Mouse (Mus musculus): Measurements from ENCODE around the gene Fam122a.

Fam122a gene

DNA sequence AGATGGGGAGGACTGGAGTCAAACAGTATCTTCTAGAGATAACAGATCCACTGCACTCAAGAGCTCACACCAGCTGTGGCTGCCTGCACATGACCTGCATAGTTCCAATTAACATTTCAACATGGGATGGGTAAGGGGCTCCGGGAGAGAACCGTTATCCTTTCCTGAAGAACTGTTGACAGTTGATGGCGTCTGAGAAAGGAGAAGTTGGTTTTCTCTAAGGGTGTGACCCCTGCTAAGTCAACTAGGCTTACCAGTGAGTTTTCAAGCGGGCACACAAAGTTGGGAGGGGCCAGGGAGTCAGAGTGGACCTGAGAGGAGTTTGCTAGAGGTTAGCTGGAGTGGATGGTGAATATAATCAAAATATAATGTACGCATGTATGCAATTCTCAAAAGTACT, 13.1 kb upstream of the Fam122a start:
- DNase-seq (ENCODE audit: low spot score): no peak

DNA sequence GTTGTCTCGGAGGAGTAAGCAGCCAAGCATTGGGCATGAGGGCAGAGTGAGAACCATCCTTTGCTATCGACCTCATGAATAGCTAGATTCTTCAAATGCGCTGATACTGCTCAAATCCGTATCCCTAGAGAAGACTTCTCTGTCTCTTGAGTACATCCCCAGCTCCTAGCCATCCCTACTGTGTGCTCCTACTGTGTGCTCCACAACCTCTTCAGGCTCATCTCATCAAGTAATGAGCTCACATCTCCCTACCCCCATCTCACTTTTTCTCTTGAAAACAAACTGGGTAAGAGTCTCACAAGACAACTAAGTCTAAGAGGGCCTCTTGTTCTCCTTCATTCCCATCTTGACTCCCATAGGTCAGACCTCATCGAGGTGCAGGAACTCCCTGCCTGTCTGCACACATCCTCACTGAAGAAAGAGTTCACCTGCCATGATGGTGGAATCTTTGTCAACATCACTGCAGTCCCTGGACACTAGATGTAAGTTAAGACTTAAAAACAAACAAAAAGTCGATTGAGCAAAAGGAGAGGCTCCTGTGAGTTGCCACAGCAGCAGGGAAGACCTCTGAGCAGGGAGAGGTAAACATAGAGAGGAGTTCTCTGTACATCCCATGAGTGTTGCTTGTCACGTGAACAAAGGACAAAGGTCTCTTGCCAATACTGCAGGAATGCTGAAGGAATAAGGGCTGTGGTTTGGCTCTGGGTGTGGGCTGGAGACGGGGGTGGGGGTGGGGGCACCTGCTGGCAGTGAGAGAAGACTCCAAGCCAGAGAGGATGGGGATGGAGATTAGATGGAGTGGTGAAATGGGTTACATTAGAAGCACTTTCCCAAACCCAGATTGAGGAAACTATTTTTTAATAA, 9.5 kb upstream of the Fam122a start:
- no peak for DNase-seq (ENCODE audit: low spot score)

DNA sequence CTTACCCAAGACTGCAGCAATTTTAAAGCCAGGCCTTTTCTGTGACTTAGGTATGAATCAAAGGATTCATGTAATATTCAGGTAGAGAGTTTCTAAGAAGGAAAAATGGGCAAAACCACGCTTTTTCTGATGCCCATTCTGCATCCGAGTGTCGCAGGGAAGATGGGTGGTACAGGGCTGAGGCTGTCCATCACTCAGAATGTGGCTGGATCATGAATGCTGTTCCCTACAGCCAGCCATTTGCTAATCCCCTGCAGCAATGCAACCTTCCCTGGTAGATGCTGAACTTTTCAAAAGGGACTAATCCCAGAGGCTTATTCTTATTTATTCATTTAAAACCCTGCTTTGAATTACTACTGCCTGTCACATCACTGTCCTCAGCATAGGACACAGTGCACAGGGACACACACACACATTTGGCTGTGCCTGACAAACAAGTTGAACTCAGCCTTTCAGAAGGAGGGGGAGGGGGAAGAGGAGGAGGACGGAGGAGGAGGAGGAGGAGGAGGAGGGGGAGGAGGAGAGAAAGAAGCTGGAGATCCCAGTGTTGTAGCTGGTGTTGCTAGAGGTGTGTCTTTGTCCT, 7.5 kb upstream of the Fam122a start:
- DNase-seq (ENCODE audit: low spot score): no peak

DNA sequence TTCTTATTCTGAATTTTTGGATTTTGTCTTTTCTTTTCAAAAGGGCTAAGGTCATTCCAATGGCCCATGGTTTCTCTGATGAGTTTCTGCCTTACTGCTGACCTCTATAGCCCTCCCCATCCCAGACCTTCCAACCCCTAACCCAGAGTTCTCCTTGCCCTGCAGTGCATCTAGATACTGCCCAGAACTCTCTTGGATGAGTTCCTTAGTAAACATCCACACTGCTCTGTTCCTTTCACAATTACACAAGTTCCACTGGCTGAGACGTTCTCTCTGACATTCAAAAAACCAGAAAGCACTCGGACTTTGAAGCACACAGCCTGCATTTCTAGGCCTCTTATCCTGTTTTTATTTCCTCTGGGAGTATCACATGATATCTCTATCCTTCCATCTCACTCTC, 3.8 kb upstream of the Fam122a start:
- no peak for DNase-seq (ENCODE audit: low spot score)

DNA sequence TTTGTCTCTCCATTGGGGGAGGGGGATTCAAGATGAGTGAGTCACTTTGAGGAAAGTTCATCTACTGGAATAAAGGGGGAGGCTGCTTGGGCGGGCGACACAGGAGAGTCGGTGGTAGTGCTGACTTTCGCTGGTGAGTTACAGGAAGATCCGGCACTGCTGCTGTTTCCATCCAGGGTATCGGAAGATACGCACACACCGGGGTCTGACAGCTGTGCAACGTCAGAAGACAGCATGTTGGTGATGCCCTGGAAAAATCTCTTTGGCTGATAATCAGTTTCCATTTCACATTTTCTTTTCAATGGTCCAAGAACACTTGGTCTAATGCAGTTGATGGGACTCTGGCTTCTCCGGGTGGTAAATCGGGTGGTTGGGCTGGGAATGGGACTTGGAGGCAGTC, 695 bp downstream of the Fam122a start:
- no peak for DNase-seq (ENCODE audit: low spot score)

DNA sequence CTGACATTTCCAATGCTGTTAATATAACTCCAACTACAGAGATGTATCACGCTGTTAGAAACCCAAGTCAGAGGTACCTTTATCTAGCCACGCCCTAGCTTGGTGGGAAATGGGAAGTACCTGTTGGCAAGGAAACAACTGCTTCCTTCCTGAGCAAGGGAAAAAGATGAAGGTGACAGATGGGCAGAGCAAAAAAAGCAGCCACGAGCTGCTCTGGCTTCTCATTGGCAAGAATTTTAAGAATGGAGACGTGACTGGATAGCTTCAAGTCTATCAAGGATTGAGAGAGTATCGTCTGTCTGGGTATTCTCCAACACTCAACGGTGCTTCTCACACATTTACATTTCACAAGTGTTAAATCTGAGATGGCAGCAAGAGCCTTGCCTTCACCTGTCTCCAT, 1.9 kb downstream of the Fam122a start:
- no peak for DNase-seq (ENCODE audit: low spot score)

DNA sequence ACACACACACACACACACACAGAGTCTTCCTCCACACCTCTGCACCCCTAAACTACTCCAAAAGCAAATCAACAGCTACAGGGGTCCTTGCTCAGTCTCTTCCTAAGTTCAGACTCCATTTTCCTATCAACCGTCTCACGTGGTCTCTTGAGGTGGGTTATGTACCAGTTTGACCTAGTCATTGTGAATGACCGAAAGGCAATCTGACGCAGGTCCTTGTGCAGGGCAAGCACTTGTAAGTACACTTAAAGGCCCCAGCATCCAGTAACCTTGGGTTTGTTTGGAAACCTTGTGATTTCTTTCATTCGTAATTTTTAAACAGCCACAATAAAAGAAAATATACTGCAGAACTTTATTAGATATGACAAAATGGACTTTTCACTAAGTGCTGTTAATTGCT, 4.6 kb downstream of the Fam122a start:
- DNase-seq (ENCODE audit: low spot score): no peak

DNA sequence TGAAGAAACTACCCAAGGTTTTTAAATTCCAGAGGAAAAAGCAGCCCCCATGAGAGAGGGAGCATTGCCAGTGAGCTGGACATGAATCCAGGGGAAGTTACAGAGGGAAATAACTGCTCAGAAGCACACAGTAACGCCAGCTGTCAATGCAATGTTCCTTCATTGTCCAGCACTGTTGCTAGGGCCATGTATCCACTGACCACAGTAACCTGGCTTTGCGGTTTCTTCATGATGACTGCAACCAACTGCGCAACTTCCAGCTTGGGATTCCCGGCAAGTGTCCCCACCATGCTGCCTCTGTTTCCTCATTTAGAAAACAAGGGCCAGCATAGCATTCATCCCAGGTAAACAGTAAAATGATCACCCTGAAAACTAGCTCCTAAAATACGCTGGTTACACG, 5.6 kb downstream of the Fam122a start:
- DNase-seq (ENCODE audit: low spot score): no peak

DNA sequence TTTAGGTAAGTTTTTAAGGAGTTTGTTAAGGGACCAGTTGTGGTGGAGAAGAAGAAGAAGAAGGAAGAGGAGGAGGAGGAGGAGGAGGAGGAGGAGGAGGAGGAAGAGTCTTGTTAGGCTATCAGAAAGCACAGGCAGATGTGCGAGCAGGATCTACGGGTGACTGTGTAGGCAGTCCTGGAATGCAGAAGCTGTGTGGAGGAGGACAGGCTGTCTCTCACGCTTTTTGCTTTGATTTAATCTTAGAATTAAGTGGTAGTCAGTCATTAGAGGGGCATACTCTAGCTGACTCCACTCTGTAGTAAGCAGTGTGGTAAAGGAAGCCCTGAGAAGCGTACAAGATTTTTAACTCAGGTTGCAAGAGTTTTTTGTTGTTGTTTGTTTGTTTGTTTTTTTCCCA, 7.9 kb downstream of the Fam122a start:
- no peak for DNase-seq (ENCODE audit: low spot score)

DNA sequence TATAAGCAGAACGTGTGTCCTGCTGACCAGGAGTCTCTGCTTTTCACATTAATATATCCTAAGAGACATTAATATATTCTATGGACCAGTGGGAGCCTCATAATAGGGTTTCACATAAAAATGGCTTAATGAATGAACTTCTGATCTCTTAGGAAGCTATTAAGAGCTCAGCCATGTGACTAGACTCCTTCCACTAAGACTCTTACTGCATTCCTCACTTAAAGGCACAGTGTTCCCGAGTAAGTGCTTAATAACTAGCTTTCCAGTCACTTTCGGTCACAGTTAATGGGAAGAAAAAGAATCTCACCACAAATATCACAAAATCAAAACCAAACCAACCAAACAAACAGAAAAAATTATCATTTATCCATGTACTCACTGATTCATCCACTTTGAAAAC, 8.5 kb downstream of the Fam122a start:
- DNase-seq (ENCODE audit: low spot score): no peak

DNA sequence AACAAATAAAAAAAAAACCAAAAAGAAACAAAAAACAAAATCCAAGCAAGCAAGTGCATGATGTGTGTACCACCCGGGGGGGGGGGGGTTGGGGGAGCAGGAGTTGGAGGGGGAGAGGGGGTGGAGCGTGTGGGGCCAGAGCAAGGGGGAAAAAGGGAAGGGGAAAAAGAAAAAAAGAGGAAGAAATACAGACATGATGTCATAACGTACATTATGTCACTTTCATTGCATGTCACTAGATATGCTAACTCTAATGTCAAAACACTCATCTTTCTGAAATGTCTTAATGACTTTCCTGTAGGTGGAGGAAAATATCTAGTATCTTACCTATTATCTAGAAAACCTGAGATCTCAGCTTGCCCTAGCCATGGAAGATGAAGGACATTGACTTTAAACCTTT, 14.1 kb downstream of the Fam122a start:
- DNase-seq (ENCODE audit: low spot score): no peak

DNA sequence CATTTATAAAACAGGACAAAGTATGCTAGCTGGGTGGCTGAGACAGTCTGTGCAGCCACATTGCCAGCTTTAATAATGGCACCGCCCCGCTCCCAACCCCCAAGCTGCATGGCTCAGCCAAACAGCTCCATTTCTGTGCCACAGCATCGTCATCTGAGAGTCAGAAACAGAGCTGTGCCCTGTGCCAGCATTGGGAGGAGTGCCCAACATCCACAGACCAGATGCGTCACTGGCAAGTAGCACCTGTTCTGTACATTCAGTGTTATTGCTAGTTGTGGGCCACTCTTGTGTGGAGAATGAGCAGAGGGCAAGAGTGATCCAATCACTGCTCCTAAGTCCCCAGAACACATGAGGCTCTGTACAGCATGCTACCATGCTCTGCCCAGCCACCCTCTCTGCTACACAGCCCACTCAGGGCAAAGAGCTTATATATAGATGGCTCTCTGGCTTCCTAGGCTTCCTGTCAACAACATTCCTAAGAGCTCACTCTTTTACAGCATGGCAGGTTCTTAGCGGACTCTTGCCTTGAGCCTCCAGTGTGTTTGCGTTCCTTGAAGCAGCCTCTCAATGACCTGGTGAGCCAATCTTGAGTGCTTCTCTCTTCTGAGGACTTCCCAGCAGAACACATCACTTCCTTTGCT, 20.4 kb downstream of the Fam122a start:
- DNase-seq (ENCODE audit: low spot score): no peak

DNA sequence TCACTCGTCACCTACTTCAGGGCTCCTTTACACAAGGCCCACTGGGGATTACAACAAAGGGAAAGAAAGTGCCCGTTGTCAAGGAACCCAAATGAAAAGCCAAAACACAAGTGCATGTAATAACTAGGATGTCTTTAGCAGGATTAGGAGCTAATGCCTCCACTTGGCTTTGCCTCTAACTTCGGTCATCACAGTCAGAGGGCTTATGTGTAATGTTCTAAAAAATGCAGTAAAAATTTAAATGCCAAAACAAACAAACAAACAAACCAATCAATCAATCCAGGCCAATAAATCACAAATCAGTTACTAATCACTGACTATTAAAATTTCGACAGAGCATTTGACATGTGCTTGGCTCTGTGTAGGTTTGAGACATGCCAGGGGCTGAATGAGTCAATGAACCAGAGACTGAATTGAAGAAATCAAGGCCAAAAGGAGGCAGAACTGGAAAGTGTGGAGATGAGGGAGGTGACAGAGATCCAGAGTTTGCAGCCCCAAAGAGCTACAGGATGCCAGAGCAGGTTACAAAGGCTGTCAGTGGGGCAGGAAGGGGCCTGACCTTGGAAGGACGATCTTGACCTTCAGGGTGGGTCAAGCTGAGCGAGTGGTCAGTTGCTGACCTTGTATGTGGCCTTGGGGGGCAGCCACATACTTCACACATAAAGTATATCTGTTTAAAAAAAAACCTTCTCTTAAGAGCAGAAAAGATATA, 21.8 kb downstream of the Fam122a start:
- no peak for DNase-seq (ENCODE audit: low spot score)

DNA sequence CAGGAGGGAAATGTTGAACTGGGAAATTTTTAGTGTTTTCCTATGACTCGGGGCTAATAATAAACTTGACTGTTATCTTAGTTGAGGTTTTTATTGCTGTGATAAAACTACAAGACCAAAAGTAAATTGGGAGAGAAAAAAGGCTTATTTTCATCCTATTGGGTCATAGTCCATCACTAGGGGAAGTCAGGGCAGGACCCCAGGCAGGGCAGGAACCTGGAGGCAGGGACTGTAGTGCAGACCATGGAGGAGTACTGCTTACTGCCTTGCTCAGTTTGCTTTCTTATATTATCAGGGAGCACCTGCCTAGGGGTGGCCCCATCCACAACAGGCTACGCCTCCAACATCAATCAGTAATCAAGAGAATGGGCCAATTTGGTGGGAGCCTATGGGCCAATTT, 22.7 kb downstream of the Fam122a start:
- DNase-seq (ENCODE audit: low spot score): no peak

DNA sequence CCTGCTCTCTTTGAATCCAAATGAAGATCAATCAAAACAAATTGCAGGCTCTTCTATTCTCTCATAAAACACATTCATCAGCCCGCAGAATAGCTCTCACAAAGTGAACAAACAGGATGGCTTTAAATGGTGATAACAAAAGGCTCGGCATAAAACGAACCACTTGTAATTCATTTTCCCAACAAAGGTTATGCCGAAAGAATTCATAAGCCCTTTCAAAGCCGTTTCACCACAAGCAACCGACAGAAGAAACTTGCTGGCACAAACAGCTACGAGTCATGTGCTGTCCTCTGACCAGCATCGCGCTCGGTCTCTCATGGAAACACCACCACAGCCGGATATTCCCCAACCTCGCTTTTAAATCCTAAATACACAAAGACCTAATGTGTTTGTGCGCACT, 23.8 kb downstream of the Fam122a start:
- DNase-seq (ENCODE audit: low spot score): no peak

DNA sequence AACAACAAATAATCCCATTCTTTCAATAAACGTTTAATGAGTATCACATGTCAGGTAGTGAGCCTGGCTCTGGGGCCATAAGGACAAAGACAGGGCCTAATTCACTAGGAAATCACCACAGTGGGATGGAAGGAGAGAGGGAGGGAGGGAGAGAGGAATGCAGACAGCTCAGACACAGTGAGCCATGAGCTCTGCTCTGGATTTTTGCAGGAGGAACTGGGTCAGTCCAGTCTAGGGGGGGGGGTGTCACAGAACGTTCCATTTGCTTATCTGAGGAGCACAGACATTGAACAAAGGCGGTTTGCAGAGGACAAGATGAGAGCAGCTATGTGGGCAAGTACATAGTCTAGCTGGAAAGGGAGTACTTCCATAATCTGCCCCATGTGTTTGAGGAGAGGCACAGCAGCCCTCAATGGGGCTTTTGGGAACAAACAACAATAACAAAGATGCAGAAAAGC, 24.7 kb downstream of the Fam122a start:
- DNase-seq (ENCODE audit: low spot score): peak; percentile 17

DNA sequence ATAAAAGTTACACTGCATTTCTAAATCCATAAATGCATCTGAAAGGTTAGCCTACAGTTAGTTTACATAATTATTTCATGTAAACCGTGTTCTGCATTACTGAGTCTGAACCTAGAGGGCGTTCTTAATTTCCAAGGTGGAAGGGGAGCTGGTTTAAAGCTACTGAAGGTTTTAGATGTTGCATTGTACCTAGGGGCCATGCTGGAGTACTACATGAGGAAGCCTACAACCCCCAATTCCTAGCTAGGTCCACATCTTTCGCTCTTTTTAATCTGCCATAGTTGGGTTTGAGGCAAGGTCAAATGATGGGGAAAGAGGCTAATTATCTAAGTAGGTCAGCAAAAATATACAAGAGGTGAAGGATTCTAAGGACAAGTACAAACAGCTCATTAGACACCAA, 25.5 kb downstream of the Fam122a start:
- DNase-seq (ENCODE audit: low spot score): no peak

DNA sequence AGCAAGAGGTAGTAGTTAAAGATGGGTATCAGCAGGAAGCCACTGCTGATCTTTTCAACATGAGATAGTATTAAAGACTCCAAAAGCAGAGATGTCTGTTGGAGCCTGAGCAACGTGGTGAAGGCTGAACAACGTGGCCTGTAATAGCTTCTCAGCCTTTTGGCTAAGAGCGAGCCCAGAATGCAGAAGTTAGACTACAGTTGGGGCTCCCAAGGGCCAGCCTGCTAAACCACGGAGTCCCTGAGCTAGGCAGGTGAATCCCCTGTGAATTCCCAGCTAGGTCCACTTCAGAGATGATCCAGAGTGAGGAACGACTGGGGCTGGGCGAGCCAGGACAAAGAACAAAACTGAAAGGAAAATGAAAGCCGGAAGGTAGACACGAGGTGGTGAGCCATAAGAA, 26.4 kb downstream of the Fam122a start:
- DNase-seq (ENCODE audit: low spot score): no peak

DNA sequence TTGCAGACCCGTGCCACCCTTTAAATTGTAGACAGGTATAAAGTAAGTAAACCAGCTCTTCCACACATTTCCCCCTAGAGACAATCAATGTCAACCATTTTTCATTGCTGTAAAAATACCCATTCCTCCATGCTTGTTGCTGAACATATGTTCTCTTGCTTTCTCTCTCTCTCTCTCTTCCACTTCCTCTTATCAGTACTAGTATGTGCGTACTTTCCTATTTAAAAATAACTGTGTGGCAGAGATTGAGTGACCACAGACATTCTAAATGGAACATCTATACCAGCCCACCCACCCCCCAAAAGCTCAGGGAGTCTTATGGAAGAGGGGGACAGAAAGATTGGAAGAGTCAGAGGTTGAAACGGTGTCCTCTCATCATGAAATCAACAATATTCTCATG, 32.8 kb downstream of the Fam122a start:
- no peak for DNase-seq (ENCODE audit: low spot score)

DNA sequence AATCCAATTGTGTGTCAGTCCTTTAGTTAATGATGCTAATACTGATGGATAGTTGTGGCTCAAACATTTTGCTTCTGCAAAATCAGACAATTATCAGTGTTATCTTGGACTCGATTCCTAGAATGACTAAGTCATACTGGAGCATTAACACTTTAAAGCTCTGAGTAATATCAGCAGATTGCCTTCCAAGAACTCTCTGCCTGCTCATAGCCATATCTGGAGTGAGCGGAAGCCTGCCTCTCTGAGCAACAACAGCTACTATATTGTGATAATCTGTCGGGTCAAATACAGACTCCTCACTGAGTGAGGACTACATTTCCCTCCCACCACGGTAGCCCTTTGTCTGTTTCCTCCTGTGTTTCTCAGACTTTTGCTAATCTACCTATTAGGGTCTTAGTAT, 37.4 kb downstream of the Fam122a start:
- no peak for DNase-seq (ENCODE audit: low spot score)

DNA sequence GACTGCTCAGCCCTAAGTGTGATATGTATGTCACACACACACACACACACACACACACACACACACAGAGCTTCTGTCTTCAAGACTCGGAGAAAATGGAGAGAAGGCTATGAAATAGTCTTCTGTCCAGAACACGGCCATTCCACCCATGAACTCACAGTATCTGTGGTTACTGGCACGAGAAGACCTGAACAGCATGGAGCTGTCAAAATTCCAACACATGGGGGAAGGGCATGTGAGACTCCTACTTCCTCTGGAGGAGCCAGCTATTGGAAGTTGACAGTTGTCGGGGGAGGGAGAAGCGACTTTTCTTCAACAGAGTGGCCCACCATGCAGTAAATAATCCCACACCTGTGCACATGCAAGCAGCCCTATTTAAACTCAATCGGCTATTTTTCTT, 42.9 kb downstream of the Fam122a start:
- no peak for DNase-seq (ENCODE audit: low spot score)

DNA sequence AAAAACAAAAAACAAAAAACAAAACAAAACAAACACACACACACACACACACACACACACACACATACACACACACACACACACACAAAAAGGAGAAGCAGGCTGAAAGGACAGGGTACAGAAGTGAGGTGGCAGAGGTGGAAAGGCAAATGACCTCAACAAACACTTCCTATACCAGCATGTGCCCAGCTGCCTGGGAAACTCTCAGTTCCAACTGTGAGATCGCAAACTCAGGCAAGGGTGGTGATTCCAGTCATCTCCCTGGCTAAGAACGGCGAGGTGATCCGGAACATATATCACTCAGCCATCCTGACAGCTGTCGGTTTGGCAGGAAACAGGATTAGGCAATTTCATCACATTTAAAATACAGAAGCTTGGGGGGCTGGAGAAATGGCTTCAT, 44.7 kb downstream of the Fam122a start:
- no peak for DNase-seq (ENCODE audit: low spot score)

DNA sequence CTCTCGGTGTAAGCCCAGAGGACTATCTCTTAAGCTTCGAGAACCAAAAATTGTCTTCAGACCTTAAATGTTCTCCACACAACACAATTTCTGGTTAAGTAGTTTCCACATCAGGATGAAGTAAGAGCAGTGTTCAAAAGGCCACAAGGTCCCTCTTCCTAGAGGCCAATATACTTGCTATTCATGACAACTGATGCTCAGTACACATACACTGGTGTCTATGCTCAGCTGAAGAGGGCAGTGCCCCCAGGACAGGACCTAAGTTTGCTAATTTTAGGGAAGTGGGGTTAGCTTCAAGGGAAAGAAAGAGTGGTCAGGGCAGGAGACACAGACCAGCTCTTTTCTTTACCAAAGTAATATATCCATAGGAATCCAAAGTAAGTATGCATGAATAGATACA, 45.8 kb downstream of the Fam122a start:
- DNase-seq (ENCODE audit: low spot score): no peak
